Comparison of ENCODE assay signal across 11 mouse cellular contexts in genomic region chr6:144337436-144337969, GRCm38 (mm10).
DNase-seq lines count a peak whose midpoint lies in the region; ATAC-seq lines count a peak whose summit lies in the region.
"Had no signal": no experiment of that assay in that cellular context is flagged by ENCODE, and none has a peak within 500 bp of the region (broad histone marks: within the 10 kb centered on the region; RNA-seq: fewer than 3 reads in every experiment).

No protein-coding gene starts in this region.

- peaks cover 8% of the 10 kb centered on the region for H3K9me3 ChIP-seq in hindbrain, embryonic 10.5 days
- peaks cover 3% of the 10 kb centered on the region; the same call in 1 of the 2 replicates for H3K9me3 ChIP-seq in midbrain, embryonic 11.5 days (ENCODE audit: control insufficient read depth, low read length)
- H3K9me3 ChIP-seq: lung, embryonic 15.5 days had no signal

- WGBS in hindbrain, embryonic 10.5 days: 17% methylated on average over 14 of the region's 14 CpGs
- WGBS in midbrain, embryonic 11.5 days: 12% methylated on average over 14 of the region's 14 CpGs

- no peaks in the 10 kb centered on the region for H3K36me3 ChIP-seq in hindbrain, embryonic 10.5 days
- H3K36me3 ChIP-seq in midbrain, embryonic 11.5 days (ENCODE audit: control insufficient read depth, insufficient read depth, low read length): no peaks in the 10 kb centered on the region
- H3K36me3 ChIP-seq: lung, embryonic 15.5 days had no signal

- DNase-seq in Muller cell, postnatal 12 days (ENCODE audit: inconsistent ontology term): peak; percentile 36
- DNase-seq in embryo, embryonic 10 days (ENCODE audit: low spot score): peak; percentile 43
- peak; percentile 35 for DNase-seq in hindbrain, embryonic 10.5 days (ENCODE audit: low spot score)
- peak; percentile 86 for DNase-seq in midbrain, embryonic 11.5 days (ENCODE audit: low spot score, missing footprints)
- no peak for DNase-seq in MN1 (ENCODE audit: low spot score)
- no peak for DNase-seq in layer of hippocampus, adult 18-20 months (ENCODE audit: low spot score in 2 of 2)
- DNase-seq in thymus, postnatal 4 days: no peak

- peaks cover 21% of the 10 kb centered on the region for H3K4me1 ChIP-seq in hindbrain, embryonic 10.5 days (replicated peaks)
- H3K4me1 ChIP-seq in midbrain, embryonic 11.5 days (ENCODE audit: control insufficient read depth, insufficient read depth, low read length): peaks cover 5% of the 10 kb centered on the region; the same call in 1 of the 2 replicates

- peak; percentile 64; the same call in 1 of the 2 replicates for ATAC-seq in midbrain, embryonic 11.5 days (ENCODE audit: low FRiP score)
- no peak for ATAC-seq in frontal cortex, adult (ENCODE audit: low TSS enrichment)
- ATAC-seq: inflammation-experienced regulatory T-cells, adult 6 months had no signal

- H3K4me2 ChIP-seq in midbrain, embryonic 11.5 days: peak overlapping the region; percentile 24
- H3K4me2 ChIP-seq: lung, embryonic 15.5 days had no signal

- H3K27ac ChIP-seq in hindbrain, embryonic 10.5 days: peak overlapping the region; percentile 76
- H3K27ac ChIP-seq in midbrain, embryonic 11.5 days (ENCODE audit: low read depth, low read length): no peak overlapping the region
- H3K27ac ChIP-seq: lung, embryonic 15.5 days had no signal

- peak overlapping the region; percentile 28; the same call in 1 of the 2 replicates for H3K4me3 ChIP-seq in hindbrain, embryonic 10.5 days
- H3K4me3 ChIP-seq in midbrain, embryonic 11.5 days (ENCODE audit: low read depth, low read length): no peak overlapping the region; the same call in 1 of the 2 replicates
- H3K4me3 ChIP-seq: erythroblast, embryonic 14.5 days; lung, embryonic 15.5 days had no signal

- H3K27me3 ChIP-seq in hindbrain, embryonic 10.5 days (ENCODE audit: insufficient read depth, poor library complexity, severe bottlenecking): peaks cover 7% of the 10 kb centered on the region
- no peaks in the 10 kb centered on the region for H3K27me3 ChIP-seq in midbrain, embryonic 11.5 days (ENCODE audit: control insufficient read depth, insufficient read depth, low read length)
- H3K27me3 ChIP-seq: lung, embryonic 15.5 days had no signal

- H3K9ac ChIP-seq in midbrain, embryonic 11.5 days (ENCODE audit: low read length): 0 out of 2 replicates have a peak overlapping the region, but pooled peaks have one; percentile 13
- H3K9ac ChIP-seq: lung, embryonic 15.5 days had no signal

Comparison
In these comparisons a context has a peak if more than half of its experiments do, and no peak if none do; other contexts are left out.
1. DNase-seq: peak in Muller cell, postnatal 12 days (single experiment), embryo, embryonic 10 days (single experiment), hindbrain, embryonic 10.5 days (single experiment) and midbrain, embryonic 11.5 days (single experiment); none in MN1 (single experiment), layer of hippocampus, adult 18-20 months (0 of 2) and thymus, postnatal 4 days (single experiment).